Mouse (Mus musculus) heart, adult 2 months (tissue): ENCODE measurements around the gene Gng5. TPM values are rescaled to one million over a fixed set of nuclear protein-coding genes. Genes with fewer than 3 reads are reported as not detected.

ENCODE experiments used
- DNase-seq, 2 experiments: peaks; one replicate each; pipeline ENCODE4 v3.0.0; 2021
- H3K27ac ChIP-seq: fragments of 200-600 bp; 2 replicates; pipeline ENCODE4 v1.8.1; 2022
- H3K27me3 ChIP-seq: fragments of 200-500 bp; 2 replicates; pipeline ENCODE4 v1.6.1; 2012; ENCODE audit warnings: mild to moderate bottlenecking, low read length, inconsistent platforms, mixed read lengths; ENCODE audit not compliant: control insufficient read depth, insufficient read depth
- H3K36me3 ChIP-seq: fragments of 200-500 bp; 2 replicates; pipeline ENCODE4 v1.6.1; 2012; ENCODE audit warnings: low read length, inconsistent platforms; ENCODE audit not compliant: control insufficient read depth, insufficient read depth
- H3K4me1 ChIP-seq: fragments of 200-500 bp; 2 replicates; pipeline ENCODE4 v1.6.1; 2011; ENCODE audit warnings: low read length; ENCODE audit not compliant: control insufficient read depth, insufficient read depth
- H3K4me3 ChIP-seq: fragments of 200-600 bp; 2 replicates; pipeline ENCODE4 v1.8.1; 2022
- H3K79me2 ChIP-seq: fragments of 200-500 bp; replicated peaks from 2 replicates; pipeline ENCODE4 v1.6.1; 2012; ENCODE audit warnings: mild to moderate bottlenecking, inconsistent platforms, low read length, moderate library complexity, mixed read lengths; ENCODE audit not compliant: control insufficient read depth, insufficient read depth
- H3K9ac ChIP-seq: fragments of 200-500 bp; 2 replicates; pipeline ENCODE4 v1.6.1; 2012; ENCODE audit warnings: low read depth, mild to moderate bottlenecking, control low read depth, inconsistent platforms, low read length, mixed read lengths
- CTCF ChIP-seq: fragments of 200-600 bp; IDR thresholded peaks from 2 replicates; pipeline ENCODE4 v1.8.1; 2022; ENCODE audit warnings: antibody characterized with exemption, mild to moderate bottlenecking, moderate library complexity
- EP300 ChIP-seq: fragments of 200-500 bp; IDR thresholded peaks from 2 replicates; pipeline ENCODE4 v1.6.1; 2011; ENCODE audit warnings: low read depth, low read length, control low read depth; ENCODE audit not compliant: insufficient read depth
- POLR2A ChIP-seq: fragments of 200-500 bp; IDR thresholded peaks from 2 replicates; pipeline ENCODE4 v1.6.1; 2011; ENCODE audit warnings: mild to moderate bottlenecking, low read depth, low read length, control low read depth; ENCODE audit not compliant: insufficient read depth
- WGBS: fragments of 180-500 bp; shearing (Covaris S2); methylation state at CpG from one replicate; pipeline ENCODE4 v1.1.7; 2018; 5-methylcytosine and 5-hydroxymethylcytosine counted together
- intact Hi-C: fragments of 180-260 bp; cut with DNase I; formaldehyde crosslinking; loops from one replicate; pipeline ENCODE4 v1.15.1; 2025
- polyA plus RNA-seq: library from polyadenylated mRNA; depleted of rRNA; stranded (reverse); fragments of >200 nt; gene quantifications from 2 replicates; pipeline ENCODE4 v1.2.3, GENCODE M21; 2012
- total RNA-seq, 2 experiments: library from RNA; stranded (reverse); gene quantifications; 2 replicates each; pipeline ENCODE4 v1.2.3; 2021

The Gng5 gene
- total and polyA plus RNA-seq, 3 experiments, result 216 to 445 (median 264) TPM

GRCm38 (mm10) chr3:146500003-146500809 is 599 bp downstream of the Gng5 start:
- WGBS, result under 1% methylated on average over 57 of the region's 57 CpGs
- TF ChIP-seq EP300 (no peak), POLR2A (peak; percentile 10; the same call in 1 of the 2 replicates)
- H3K9ac ChIP-seq, result peak overlapping the region; percentile 94
- intact Hi-C loops, result loop anchor here (2.0 kb wide), 1 partner anchor 21 kb away; the partner anchor contains the start of gene Rpf1
- peaks cover 35% of the 10 kb centered on the region for H3K36me3 ChIP-seq
- peaks cover 15% of the 10 kb centered on the region for H3K4me1 ChIP-seq
- peak overlapping the region; percentile 92 for H3K4me3 ChIP-seq
- H3K79me2 ChIP-seq, result peaks cover 7% of the 10 kb centered on the region
- DNase-seq, result no peak
- no peaks in the 10 kb centered on the region for H3K27me3 ChIP-seq
- H3K27ac ChIP-seq, result peak overlapping the region; percentile 98

GRCm38 (mm10) chr3:146500810-146501201 is 1.2 kb downstream of the Gng5 start:
- Histone ChIP-seq H3K36me3 (peaks cover 39% of the 10 kb centered on the region), H3K27me3 (no peaks in the 10 kb centered on the region), H3K4me3 (peak overlapping the region; percentile 92), H3K27ac (peak overlapping the region; percentile 98), H3K79me2 (peaks cover 7% of the 10 kb centered on the region), H3K4me1 (peaks cover 15% of the 10 kb centered on the region), H3K9ac (peak overlapping the region; percentile 94; the same call in 1 of the 2 replicates)
- TF ChIP-seq CTCF, result no peak
- intact Hi-C loops, result loop anchor here (2.0 kb wide), 1 partner anchor 20 kb away; the partner anchor contains the start of gene Rpf1
- WGBS, result 5% methylated on average over 5 of the region's 5 CpGs
- DNase-seq, result no peak

GRCm38 (mm10) chr3:146501601-146502123 is 2.1 kb downstream of the Gng5 start:
- intact Hi-C loops, result loop anchor here (2.0 kb wide), 2 partner anchors 19 to 97 kb away; partner anchors contain the start of genes Rpf1 and Ssx2ip
- Histone ChIP-seq H3K36me3 (peaks cover 41% of the 10 kb centered on the region), H3K4me3 (peak overlapping the region; percentile 92), H3K27me3 (no peaks in the 10 kb centered on the region), H3K79me2 (peaks cover 7% of the 10 kb centered on the region), H3K27ac (peak overlapping the region; percentile 98), H3K4me1 (peaks cover 15% of the 10 kb centered on the region), H3K9ac (peak overlapping the region; percentile 33)
- no peak for DNase-seq
- TF ChIP-seq POLR2A (no peak), EP300 (no peak), CTCF (no peak)
- 13% methylated on average over 5 of the region's 5 CpGs for WGBS

- Histone ChIP-seq H3K27me3 (no peaks in the 10 kb centered on the region), H3K4me1 (peaks cover 8% of the 10 kb centered on the region), H3K9ac (no peak overlapping the region), H3K27ac (no peak overlapping the region), H3K36me3 (peaks cover 35% of the 10 kb centered on the region), H3K79me2 (peaks cover 2% of the 10 kb centered on the region), H3K4me3 (no peak overlapping the region)
- 95% methylated on average over 7 of the region's 7 CpGs for WGBS
- DNase-seq, result no peak
- TF ChIP-seq CTCF (no peak), EP300 (no peak), POLR2A (no peak)
- intact Hi-C loops, result no loop called here
Measured at GRCm38 (mm10) chr3:146506711-146507110, 7.1 kb downstream of the Gng5 start.

- peak; percentile 23 for TF ChIP-seq CTCF
- TF ChIP-seq POLR2A, result no peak
- no peak for TF ChIP-seq EP300
- Histone ChIP-seq H3K4me1 (no peaks in the 10 kb centered on the region), H3K27me3 (no peaks in the 10 kb centered on the region), H3K79me2 (no peaks in the 10 kb centered on the region; the same call in 1 of the 2 replicates), H3K27ac (peak overlapping the region; percentile 97), H3K4me3 (peak overlapping the region; percentile 94), H3K36me3 (no peaks in the 10 kb centered on the region; the same call in 1 of the 2 replicates), H3K9ac (peak overlapping the region; percentile 70)
- no peak for DNase-seq
- 32% methylated on average over 5 of the region's 5 CpGs for WGBS
- intact Hi-C loops, result loop anchor here (2.0 to 5.0 kb wide), 4 partner anchors 20 to 292 kb away; partner anchors contain the start of gene Prkacb
Measured at GRCm38 (mm10) chr3:146520226-146520797, 20.7 kb downstream of the Gng5 start.
